Mouse (Mus musculus): ENCODE data around the gene Slc25a45. TPM values are rescaled to one million over a fixed set of nuclear protein-coding genes. Genes with fewer than 3 reads are reported as not detected.

Gene Slc25a45
- polyA plus RNA-seq, 1 experiment = 57.9 TPM

DNA sequence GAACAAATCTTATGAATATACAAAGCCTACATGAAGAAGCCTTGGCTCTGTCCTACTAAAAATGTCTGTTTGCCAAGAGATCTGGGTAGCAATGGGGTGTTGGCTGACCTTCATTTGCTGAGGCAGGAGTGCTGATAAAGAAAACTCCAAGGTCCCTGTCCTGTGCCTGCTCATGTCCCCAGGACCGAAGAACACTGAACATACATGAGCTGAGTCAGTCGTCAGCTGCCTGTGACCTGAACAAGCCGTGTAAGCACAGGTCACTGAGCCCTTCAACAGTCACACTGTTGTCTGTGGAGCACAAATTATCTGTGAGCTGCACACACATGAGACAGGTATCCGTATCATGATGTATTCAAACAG, 45.7 kb upstream of the Slc25a45 start:
- TF ChIP-seq POLR2A (IDR thresholded peaks at IDR 0.05; ENCODE audit: control insufficient read depth, extremely low read depth, insufficient read depth, low read length, poor library complexity) (no peak), CTCF (IDR thresholded peaks at IDR 0.05; ENCODE audit: borderline replicate concordance, control insufficient read depth, extremely low read depth, insufficient read depth, low read length, poor library complexity) (no peak)
- H3K27ac ChIP-seq (ENCODE audit: control insufficient read depth, insufficient read depth, low read length) = no peak overlapping the region
- H3K27me3 ChIP-seq (ENCODE audit: control insufficient read depth, insufficient read depth, low read length) = no peaks in the 10 kb centered on the region
- H3K4me3 ChIP-seq (ENCODE audit: control insufficient read depth, insufficient read depth, low read length) = no peak overlapping the region
- 97% methylated on average over 4 of the region's 4 CpGs for WGBS
- H3K36me3 ChIP-seq (ENCODE audit: control insufficient read depth, insufficient read depth, low read length) = peaks cover 11% of the 10 kb centered on the region
- no peak for DNase-seq
- peaks cover 22% of the 10 kb centered on the region for H3K4me1 ChIP-seq (replicated peaks; ENCODE audit: control insufficient read depth, insufficient read depth, low read length)

GRCm38 (mm10) chr19:5832326-5832725, 45.3 kb upstream of the Slc25a45 start:
- H3K27me3 ChIP-seq (ENCODE audit: control insufficient read depth, insufficient read depth, low read length) = no peaks in the 10 kb centered on the region
- TF ChIP-seq POLR2A (IDR thresholded peaks at IDR 0.05; ENCODE audit: control insufficient read depth, extremely low read depth, insufficient read depth, low read length, poor library complexity) = no peak
- no peak for TF ChIP-seq CTCF (IDR thresholded peaks at IDR 0.05; ENCODE audit: borderline replicate concordance, control insufficient read depth, extremely low read depth, insufficient read depth, low read length, poor library complexity)
- no peak overlapping the region for H3K4me3 ChIP-seq (ENCODE audit: control insufficient read depth, insufficient read depth, low read length)
- DNase-seq = no peak
- H3K27ac ChIP-seq (ENCODE audit: control insufficient read depth, insufficient read depth, low read length) = no peak overlapping the region
- peaks cover 9% of the 10 kb centered on the region for H3K36me3 ChIP-seq (ENCODE audit: control insufficient read depth, insufficient read depth, low read length)
- peaks cover 22% of the 10 kb centered on the region for H3K4me1 ChIP-seq (replicated peaks; ENCODE audit: control insufficient read depth, insufficient read depth, low read length)
- WGBS = 91% methylated on average over 6 of the region's 6 CpGs

DNA sequence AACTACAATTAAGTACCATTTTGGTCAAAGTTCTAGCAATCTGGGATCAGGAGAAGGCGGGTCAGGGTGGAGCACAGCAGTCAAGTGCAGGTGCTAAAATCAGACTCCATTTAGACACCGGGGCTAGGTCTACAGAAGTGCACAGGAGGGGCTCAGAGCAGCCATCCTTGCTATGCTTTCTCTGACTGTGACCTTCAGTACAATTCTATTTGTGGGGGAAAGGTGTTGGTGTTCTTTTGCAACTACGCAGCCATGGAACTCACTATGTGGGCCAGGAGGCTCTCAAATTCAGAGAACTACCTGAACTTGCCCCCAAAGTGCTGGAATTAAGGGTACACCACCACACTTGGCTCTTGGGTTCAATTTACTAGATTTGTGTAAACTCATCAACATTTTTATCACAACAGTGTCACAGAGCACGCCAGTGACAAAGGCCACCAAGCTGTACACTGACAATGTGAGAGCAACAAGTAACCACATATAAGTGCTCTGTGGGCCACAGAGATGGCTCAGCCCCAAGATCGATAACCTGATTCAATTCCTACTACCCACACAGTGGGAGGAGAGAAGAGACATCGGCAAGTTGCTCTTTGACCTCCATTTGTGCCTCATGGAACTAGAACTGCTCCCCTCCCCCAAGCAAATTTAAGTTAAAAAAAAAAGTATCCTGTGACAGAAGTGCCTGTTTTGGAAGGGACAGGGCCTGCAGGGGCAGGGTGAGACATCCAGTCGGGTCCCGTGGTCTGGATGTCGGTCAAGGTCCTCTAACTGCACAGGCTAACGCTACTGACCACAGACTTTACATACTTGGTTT, 44.1 kb upstream of the Slc25a45 start:
- Histone ChIP-seq H3K36me3 (ENCODE audit: control insufficient read depth, insufficient read depth, low read length) (0 out of 2 replicates have a peak, but pooled peaks cover 2% of the 10 kb centered on the region), H3K27ac (ENCODE audit: control insufficient read depth, insufficient read depth, low read length) (no peak overlapping the region), H3K27me3 (ENCODE audit: control insufficient read depth, insufficient read depth, low read length) (no peaks in the 10 kb centered on the region), H3K4me1 (replicated peaks; ENCODE audit: control insufficient read depth, insufficient read depth, low read length) (peaks cover 22% of the 10 kb centered on the region), H3K4me3 (ENCODE audit: control insufficient read depth, insufficient read depth, low read length) (no peak overlapping the region)
- no peak for DNase-seq
- no peak for TF ChIP-seq POLR2A (IDR thresholded peaks at IDR 0.05; ENCODE audit: control insufficient read depth, extremely low read depth, insufficient read depth, low read length, poor library complexity)
- no peak for TF ChIP-seq CTCF (IDR thresholded peaks at IDR 0.05; ENCODE audit: borderline replicate concordance, control insufficient read depth, extremely low read depth, insufficient read depth, low read length, poor library complexity)
- WGBS = 92% methylated on average over 10 of the region's 10 CpGs

DNA sequence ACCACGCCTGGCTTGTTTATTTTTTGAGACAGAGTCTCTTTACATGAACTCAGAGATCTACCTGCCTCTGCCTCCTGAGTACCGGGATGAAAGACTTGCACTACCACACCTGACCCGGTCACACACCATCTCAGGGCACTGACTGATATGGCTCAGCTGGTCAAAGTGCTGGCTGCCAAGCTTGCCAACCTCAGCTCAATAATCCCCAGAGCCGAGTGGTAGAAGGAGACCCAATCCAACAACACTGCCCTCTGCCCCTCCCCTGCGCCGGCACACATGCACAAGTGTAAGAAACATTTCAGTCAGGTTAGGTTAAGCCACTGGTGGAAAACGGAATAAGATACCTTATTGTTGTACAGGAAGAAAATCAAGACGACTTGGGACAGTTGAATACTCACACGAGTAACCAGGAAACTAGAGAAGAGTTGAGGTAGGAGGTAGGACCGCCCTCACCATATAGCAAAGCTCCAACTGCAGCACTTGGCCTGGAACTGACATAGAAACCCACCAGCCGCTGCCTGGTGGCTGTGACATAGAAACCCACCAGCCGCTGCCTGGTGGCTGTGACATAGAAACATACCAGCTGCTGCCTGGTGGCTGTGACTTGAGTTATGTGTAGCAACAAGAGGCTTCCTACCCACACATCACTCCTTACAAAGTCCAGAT, 43.2 kb upstream of the Slc25a45 start:
- Histone ChIP-seq H3K36me3 (ENCODE audit: control insufficient read depth, insufficient read depth, low read length) (no peaks in the 10 kb centered on the region), H3K4me3 (ENCODE audit: control insufficient read depth, insufficient read depth, low read length) (no peak overlapping the region), H3K27ac (ENCODE audit: control insufficient read depth, insufficient read depth, low read length) (no peak overlapping the region), H3K4me1 (replicated peaks; ENCODE audit: control insufficient read depth, insufficient read depth, low read length) (peaks cover 22% of the 10 kb centered on the region), H3K27me3 (ENCODE audit: control insufficient read depth, insufficient read depth, low read length) (no peaks in the 10 kb centered on the region)
- no peak for TF ChIP-seq POLR2A (IDR thresholded peaks at IDR 0.05; ENCODE audit: control insufficient read depth, extremely low read depth, insufficient read depth, low read length, poor library complexity)
- no peak for TF ChIP-seq CTCF (IDR thresholded peaks at IDR 0.05; ENCODE audit: borderline replicate concordance, control insufficient read depth, extremely low read depth, insufficient read depth, low read length, poor library complexity)
- 88% methylated on average over 12 of the region's 12 CpGs for WGBS
- no peak for DNase-seq

DNA sequence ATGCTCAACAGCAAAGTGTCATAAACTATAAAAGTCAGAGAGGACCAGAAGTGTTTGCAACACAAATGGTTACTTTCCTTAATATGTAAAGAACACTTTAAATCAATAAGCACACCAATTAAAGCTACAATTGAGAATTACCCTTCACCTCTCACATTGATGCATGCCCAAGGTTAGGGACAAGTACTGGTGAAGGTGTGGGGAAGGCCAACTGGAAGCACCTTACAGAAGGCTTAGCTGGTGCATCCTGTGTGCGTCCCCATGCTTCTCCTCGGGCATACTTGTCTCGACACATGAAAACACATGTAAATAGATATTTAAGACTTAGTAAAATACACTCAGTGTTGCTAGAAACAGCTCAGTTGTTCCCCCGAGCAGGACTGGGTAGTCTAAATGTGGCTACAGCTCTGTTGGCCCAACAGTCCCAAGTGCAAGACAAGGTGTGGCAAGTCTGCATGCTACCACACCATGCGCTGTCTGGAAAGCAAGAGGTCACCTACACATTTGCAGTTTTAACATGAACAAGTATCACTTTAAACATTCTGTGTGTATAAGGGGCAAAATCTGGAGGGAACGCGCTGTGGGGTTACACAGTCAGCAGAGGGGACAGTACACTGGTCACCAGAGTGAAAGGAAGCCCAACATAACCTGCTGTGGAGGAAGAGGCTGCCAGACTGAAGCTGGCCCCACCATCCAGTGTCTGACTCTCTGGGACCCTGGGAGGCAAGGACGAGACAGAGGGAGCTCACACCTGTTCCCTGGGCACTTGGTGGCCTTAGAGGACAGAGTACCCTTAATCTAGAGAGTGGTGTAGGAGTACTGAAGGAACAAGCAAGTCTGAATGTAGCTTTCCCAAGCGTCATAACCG, 42.3 kb upstream of the Slc25a45 start:
- WGBS = 95% methylated on average over 10 of the region's 10 CpGs
- H3K36me3 ChIP-seq (ENCODE audit: control insufficient read depth, insufficient read depth, low read length) = no peaks in the 10 kb centered on the region
- H3K4me3 ChIP-seq (ENCODE audit: control insufficient read depth, insufficient read depth, low read length) = no peak overlapping the region
- no peak for DNase-seq
- H3K27ac ChIP-seq (ENCODE audit: control insufficient read depth, insufficient read depth, low read length) = no peak overlapping the region
- no peak for TF ChIP-seq CTCF (IDR thresholded peaks at IDR 0.05; ENCODE audit: borderline replicate concordance, control insufficient read depth, extremely low read depth, insufficient read depth, low read length, poor library complexity)
- TF ChIP-seq POLR2A (IDR thresholded peaks at IDR 0.05; ENCODE audit: control insufficient read depth, extremely low read depth, insufficient read depth, low read length, poor library complexity) = no peak
- H3K4me1 ChIP-seq (replicated peaks; ENCODE audit: control insufficient read depth, insufficient read depth, low read length) = peaks cover 22% of the 10 kb centered on the region
- H3K27me3 ChIP-seq (ENCODE audit: control insufficient read depth, insufficient read depth, low read length) = no peaks in the 10 kb centered on the region

DNA sequence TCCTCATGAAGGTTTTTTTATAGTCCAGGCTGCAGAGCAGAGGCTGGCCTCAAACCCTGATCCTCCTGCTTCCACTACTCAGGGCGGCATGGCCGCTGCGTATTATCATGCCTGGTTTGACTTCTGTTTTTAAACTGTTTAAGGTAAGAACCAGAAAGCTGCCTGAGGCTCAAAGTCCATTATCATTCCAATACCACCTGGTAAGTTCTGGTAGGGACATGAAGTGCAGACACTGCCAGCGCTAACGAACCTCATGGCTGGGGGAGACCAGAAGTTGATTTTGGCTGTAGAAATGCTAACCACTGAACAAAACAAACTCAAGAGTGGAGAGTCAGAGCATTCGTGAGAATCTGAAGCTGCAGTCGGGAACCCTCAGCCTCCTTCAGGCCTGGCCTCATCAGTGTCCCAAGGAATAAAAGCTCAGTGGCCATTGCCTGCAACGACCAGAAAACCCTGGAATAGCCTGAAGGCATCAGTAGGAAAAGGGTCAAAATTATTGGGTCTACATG, 41.6 kb upstream of the Slc25a45 start:
- WGBS = 96% methylated on average over 8 of the region's 8 CpGs
- TF ChIP-seq CTCF (IDR thresholded peaks at IDR 0.05; ENCODE audit: borderline replicate concordance, control insufficient read depth, extremely low read depth, insufficient read depth, low read length, poor library complexity) (no peak), POLR2A (IDR thresholded peaks at IDR 0.05; ENCODE audit: control insufficient read depth, extremely low read depth, insufficient read depth, low read length, poor library complexity) (no peak)
- Histone ChIP-seq H3K27me3 (ENCODE audit: control insufficient read depth, insufficient read depth, low read length) (no peaks in the 10 kb centered on the region), H3K27ac (ENCODE audit: control insufficient read depth, insufficient read depth, low read length) (no peak overlapping the region), H3K4me3 (ENCODE audit: control insufficient read depth, insufficient read depth, low read length) (no peak overlapping the region), H3K4me1 (replicated peaks; ENCODE audit: control insufficient read depth, insufficient read depth, low read length) (peaks cover 25% of the 10 kb centered on the region), H3K36me3 (ENCODE audit: control insufficient read depth, insufficient read depth, low read length) (no peaks in the 10 kb centered on the region)
- no peak for DNase-seq

Data from thymus, adult 2 months (tissue).